Mouse (Mus musculus) hindbrain, postnatal 0 days (tissue): ENCODE data around the gene Smyd1. TPM values are rescaled to one million over a fixed set of nuclear protein-coding genes. Genes with fewer than 3 reads are reported as not detected.
A peak's percentile ranks its signal among the peaks of the same experiment; 100 is the strongest.

Experiments
- ATAC-seq: fragments of 200-750 bp; cut with Nextera tagmentation; 2 replicates; pipeline ENCODE4 v1.8.0; 2017; ENCODE audit warnings: mild to moderate bottlenecking, moderate TSS enrichment, moderate library complexity
- DNase-seq: peaks from one replicate; pipeline ENCODE4 v3.0.0-alpha.2; 2015; ENCODE audit warnings: low spot score
- H3K27ac ChIP-seq: fragments of 300-500 bp; sonication (generic); 2 replicates; pipeline ENCODE4 v1.5.1; 2014; ENCODE audit warnings: mild to moderate bottlenecking
- H3K27me3 ChIP-seq: fragments of 300-500 bp; sonication (generic); 2 replicates; pipeline ENCODE4 v1.6.1; 2014; ENCODE audit warnings: low read length, mixed read lengths; ENCODE audit not compliant: insufficient read depth
- H3K36me3 ChIP-seq: fragments of 300-500 bp; sonication (generic); 2 replicates; pipeline ENCODE4 v1.6.1; 2014; ENCODE audit warnings: low read length, mixed read lengths; ENCODE audit not compliant: insufficient read depth
- H3K4me1 ChIP-seq: fragments of 300-500 bp; sonication (generic); 2 replicates; pipeline ENCODE4 v1.6.1; 2014; ENCODE audit warnings: antibody characterized with exemption, low read length, mixed read lengths; ENCODE audit not compliant: insufficient read depth
- H3K4me2 ChIP-seq: fragments of 300-500 bp; sonication (generic); 2 replicates; pipeline ENCODE4 v1.6.1; 2014; ENCODE audit warnings: low read depth, mild to moderate bottlenecking, low read length, moderate library complexity, mixed read lengths
- H3K4me3 ChIP-seq: fragments of 300-500 bp; sonication (generic); 2 replicates; pipeline ENCODE4 v1.5.1; 2014; ENCODE audit warnings: low read length
- H3K9ac ChIP-seq: fragments of 300-500 bp; sonication (generic); replicated peaks from 2 replicates; pipeline ENCODE4 v1.6.1; 2014; ENCODE audit warnings: mild to moderate bottlenecking, low read length, moderate library complexity, mixed read lengths
- H3K9me3 ChIP-seq: fragments of 300-500 bp; sonication (generic); 2 replicates; pipeline ENCODE4 v1.6.1; 2016; ENCODE audit warnings: low read length, mixed read lengths
- CTCF ChIP-seq: IDR thresholded peaks from 2 replicates; pipeline ENCODE4 v1.5.1; 2016; ENCODE audit warnings: antibody characterized with exemption, control low read depth, low read depth
- WGBS: fragments of 180-500 bp; shearing (Covaris S2); extraction: QIAGEN DNeasy Blood & Tissue Kit; methylation state at CpG from one replicate; pipeline ENCODE4 v1.1.7; 2014; 5-methylcytosine and 5-hydroxymethylcytosine counted together
- polyA plus RNA-seq: library from polyadenylated mRNA; unstranded; fragments of >200 nt; fragmentation: Nextera tagmentation; extraction: Ambion mirVana; gene quantifications from 2 replicates; pipeline ENCODE4 v1.2.1, GENCODE M21; 2015
- total RNA-seq: library from RNA; depleted of rRNA; stranded (reverse); fragments of >200 nt; gene quantifications from 2 replicates; pipeline ENCODE4 v1.2.3, GENCODE M21; 2014

The Smyd1 gene
- total and polyA plus RNA-seq, 2 experiments from 2014 or later: 0.18 to 0.89 TPM

- WGBS: 89% methylated on average over 7 of the region's 7 CpGs
- Histone ChIP-seq H3K4me2 (no peak overlapping the region), H3K9ac (no peak overlapping the region), H3K27me3 (no peaks in the 10 kb centered on the region), H3K9me3 (no peaks in the 10 kb centered on the region), H3K27ac (no peak overlapping the region), H3K4me1 (no peaks in the 10 kb centered on the region), H3K36me3 (no peaks in the 10 kb centered on the region), H3K4me3 (no peak overlapping the region)
- ATAC-seq (no peak), DNase-seq (no peak)
- no peak for TF ChIP-seq CTCF
These were observed 8.5 kb upstream of the Smyd1 start for GRCm38 (mm10) chr6:71330486-71330885.

GRCm38 (mm10) chr6:71329881-71330280 is 7.8 kb upstream of the Smyd1 start:
- no peak overlapping the region for H3K4me3 ChIP-seq
- no peak overlapping the region for H3K9ac ChIP-seq
- ATAC-seq (no peak), DNase-seq (no peak)
- no peaks in the 10 kb centered on the region for H3K9me3 ChIP-seq
- H3K27ac ChIP-seq: no peak overlapping the region
- no peaks in the 10 kb centered on the region for H3K36me3 ChIP-seq
- no peaks in the 10 kb centered on the region for H3K4me1 ChIP-seq
- no peaks in the 10 kb centered on the region for H3K27me3 ChIP-seq
- no peak for TF ChIP-seq CTCF
- no peak overlapping the region for H3K4me2 ChIP-seq
- WGBS: 84% methylated on average over 6 of the region's 6 CpGs

GRCm38 (mm10) chr6:71324816-71325215 is 2.8 kb upstream of the Smyd1 start:
- Histone ChIP-seq H3K9ac (no peak overlapping the region), H3K36me3 (no peaks in the 10 kb centered on the region), H3K4me1 (no peaks in the 10 kb centered on the region), H3K4me2 (no peak overlapping the region), H3K9me3 (no peaks in the 10 kb centered on the region), H3K4me3 (no peak overlapping the region), H3K27me3 (no peaks in the 10 kb centered on the region), H3K27ac (no peak overlapping the region)
- DNase-seq (no peak), ATAC-seq (no peak)
- 87% methylated on average over 9 of the region's 9 CpGs for WGBS
- no peak for TF ChIP-seq CTCF

GRCm38 (mm10) chr6:71322491-71322921 is 473 bp upstream of the Smyd1 start, which contains the start of gene Cd8b1:
Gene Cd8b1 (plus strand): TSS chr6:71322788.
- no peak for TF ChIP-seq CTCF
- WGBS: 92% methylated on average over 7 of the region's 7 CpGs

GRCm38 (mm10) chr6:71307486-71307885 is 14.5 kb downstream of the Smyd1 start:
- no peak overlapping the region for H3K9ac ChIP-seq
- H3K9me3 ChIP-seq: no peaks in the 10 kb centered on the region
- no peak for ATAC-seq
- DNase-seq: no peak
- no peak overlapping the region for H3K27ac ChIP-seq
- H3K27me3 ChIP-seq: no peaks in the 10 kb centered on the region
- no peak overlapping the region for H3K4me2 ChIP-seq
- no peak for TF ChIP-seq CTCF
- H3K36me3 ChIP-seq: no peaks in the 10 kb centered on the region
- WGBS: 90% methylated on average over 8 of the region's 8 CpGs
- H3K4me1 ChIP-seq: no peaks in the 10 kb centered on the region
- no peak overlapping the region for H3K4me3 ChIP-seq

More at GRCm38 (mm10) chr6:71322491-71322921, 473 bp upstream of the Smyd1 start, which contains the start of gene Cd8b1:
- ATAC-seq: no peak
- Histone ChIP-seq H3K9me3 (no peaks in the 10 kb centered on the region), H3K4me3 (no peak within 1 kb of the TSS), H3K4me2 (no peak within 1 kb of the TSS), H3K36me3 (no peaks in the 10 kb centered on the region), H3K27me3 (no peaks in the 10 kb centered on the region), H3K9ac (no peak within 1 kb of the TSS), H3K4me1 (no peaks in the 10 kb centered on the region), H3K27ac (no peak within 1 kb of the TSS)
- no peak for DNase-seq

- ATAC-seq (no peak), DNase-seq (no peak)
- peak; percentile 26; the same call in 1 of the 2 replicates for TF ChIP-seq CTCF
- no peaks in the 10 kb centered on the region for H3K27me3 ChIP-seq
- 70% methylated on average over 6 of the region's 6 CpGs for WGBS
- no peak overlapping the region for H3K27ac ChIP-seq
- H3K4me1 ChIP-seq: no peaks in the 10 kb centered on the region
- H3K4me3 ChIP-seq: no peak overlapping the region
- H3K9me3 ChIP-seq: no peaks in the 10 kb centered on the region
- no peaks in the 10 kb centered on the region for H3K36me3 ChIP-seq
- no peak overlapping the region for H3K4me2 ChIP-seq
- H3K9ac ChIP-seq: no peak overlapping the region
These were observed 19.8 kb downstream of the Smyd1 start for GRCm38 (mm10) chr6:71302097-71302731.

- H3K27me3 ChIP-seq: no peaks in the 10 kb centered on the region
- TF ChIP-seq CTCF: peak; percentile 57
- H3K4me1 ChIP-seq: no peaks in the 10 kb centered on the region
- DNase-seq (peak; percentile 34), ATAC-seq (no peak)
- no peak overlapping the region for H3K27ac ChIP-seq
- 33% methylated on average over 3 of the region's 3 CpGs for WGBS
- no peaks in the 10 kb centered on the region for H3K36me3 ChIP-seq
- H3K9me3 ChIP-seq: no peaks in the 10 kb centered on the region
- H3K4me3 ChIP-seq: no peak overlapping the region
- H3K4me2 ChIP-seq: no peak overlapping the region
- no peak overlapping the region for H3K9ac ChIP-seq
These were observed 23.3 kb downstream of the Smyd1 start for GRCm38 (mm10) chr6:71298751-71299150.
